Comparison of ENCODE assay signal across 24 mouse cellular contexts in the genomic region with DNA sequence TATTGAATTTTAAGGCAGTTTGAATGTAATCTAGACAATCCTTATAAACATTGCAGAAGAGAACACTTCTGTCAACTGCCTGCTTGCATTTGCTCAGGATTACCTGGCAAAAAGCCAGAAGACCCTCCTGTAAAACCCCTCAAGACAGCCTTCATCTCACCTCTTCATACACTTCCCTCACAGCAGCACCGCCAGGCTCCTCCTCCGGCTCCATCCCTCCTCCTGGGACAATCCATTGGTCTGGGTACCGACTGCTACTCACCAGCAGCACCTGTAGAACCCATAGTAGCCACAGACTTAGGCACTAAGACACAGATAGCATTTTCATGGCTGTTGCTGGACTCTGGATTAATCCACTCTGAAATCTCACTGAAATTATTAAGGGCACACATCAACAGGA. TPM values are rescaled to one million over a fixed set of nuclear protein-coding genes. Genes with fewer than 3 reads are reported as not detected.
DNase-seq lines count a peak whose midpoint lies in the region; ATAC-seq lines count a peak whose summit lies in the region.
"Had no signal": no experiment of that assay in that cellular context is flagged by ENCODE, and none has a peak within 500 bp of the region (broad histone marks: within the 10 kb centered on the region; RNA-seq: fewer than 3 reads in every experiment).

No protein-coding gene starts in this region.

- no peak overlapping the region for H3K4me3 ChIP-seq in forebrain, embryonic 16.5 days (replicated peaks; ENCODE audit: low read length)
- H3K4me3 ChIP-seq in forebrain, embryonic 10.5 days: no peak overlapping the region
- no peak overlapping the region for H3K4me3 ChIP-seq in hindbrain, embryonic 13.5 days
- H3K4me3 ChIP-seq in hindbrain, embryonic 12.5 days: no peak overlapping the region
- H3K4me3 ChIP-seq in liver, embryonic 13.5 days (replicated peaks): no peak overlapping the region
- H3K4me3 ChIP-seq in liver, embryonic 12.5 days: no peak overlapping the region
- H3K4me3 ChIP-seq in neural tube, embryonic 13.5 days: no peak overlapping the region
- no peak overlapping the region for H3K4me3 ChIP-seq in neural tube, embryonic 15.5 days (replicated peaks)
- H3K4me3 ChIP-seq: embryonic facial prominence, embryonic 10.5 days; embryonic facial prominence, embryonic 15.5 days; stomach, embryonic 15.5 days had no signal

- H3K9ac ChIP-seq in forebrain, embryonic 16.5 days (replicated peaks; ENCODE audit: low read depth, low read length): no peak overlapping the region
- H3K9ac ChIP-seq in hindbrain, embryonic 13.5 days: peak overlapping the region; percentile 29; the same call in 1 of the 2 replicates
- H3K9ac ChIP-seq in hindbrain, embryonic 12.5 days: no peak overlapping the region
- no peak overlapping the region for H3K9ac ChIP-seq in liver, embryonic 13.5 days
- no peak overlapping the region for H3K9ac ChIP-seq in liver, embryonic 12.5 days
- H3K9ac ChIP-seq in neural tube, embryonic 13.5 days: no peak overlapping the region
- H3K9ac ChIP-seq in neural tube, embryonic 15.5 days (replicated peaks): no peak overlapping the region
- H3K9ac ChIP-seq: embryonic facial prominence, embryonic 15.5 days; liver, postnatal 0 days; stomach, embryonic 15.5 days had no signal

- peaks cover 5% of the 10 kb centered on the region for H3K4me1 ChIP-seq in forebrain, embryonic 16.5 days (replicated peaks; ENCODE audit: control insufficient read depth, insufficient read depth, low read length)
- H3K4me1 ChIP-seq in forebrain, embryonic 10.5 days: no peaks in the 10 kb centered on the region
- H3K4me1 ChIP-seq in hindbrain, embryonic 13.5 days (replicated peaks): peaks cover 8% of the 10 kb centered on the region
- 0 out of 2 replicates have a peak, but pooled peaks cover 2% of the 10 kb centered on the region for H3K4me1 ChIP-seq in hindbrain, embryonic 12.5 days
- H3K4me1 ChIP-seq in liver, embryonic 13.5 days (replicated peaks): peaks cover 38% of the 10 kb centered on the region
- peaks cover 41% of the 10 kb centered on the region for H3K4me1 ChIP-seq in liver, embryonic 12.5 days
- H3K4me1 ChIP-seq in neural tube, embryonic 13.5 days (replicated peaks): peaks cover 34% of the 10 kb centered on the region
- H3K4me1 ChIP-seq in neural tube, embryonic 15.5 days: peaks cover 12% of the 10 kb centered on the region
- H3K4me1 ChIP-seq: embryonic facial prominence, embryonic 10.5 days; embryonic facial prominence, embryonic 15.5 days; stomach, embryonic 15.5 days had no signal

- ATAC-seq in forebrain, embryonic 16.5 days: 0 out of 2 replicates have a peak, but pooled peaks have one; percentile 13
- ATAC-seq in hindbrain, embryonic 13.5 days (ENCODE audit: low FRiP score): no peak
- ATAC-seq in hindbrain, embryonic 12.5 days (ENCODE audit: low FRiP score): no peak
- ATAC-seq in liver, embryonic 13.5 days (ENCODE audit: low read depth): no peak
- no peak for ATAC-seq in liver, embryonic 12.5 days
- ATAC-seq in neural tube, embryonic 13.5 days (ENCODE audit: low read depth): no peak
- no peak for ATAC-seq in neural tube, embryonic 15.5 days (ENCODE audit: low FRiP score)
- ATAC-seq: liver, postnatal 0 days; lung, postnatal 0 days; Patski had no signal

- H3K36me3 ChIP-seq in forebrain, embryonic 16.5 days (ENCODE audit: control insufficient read depth, insufficient read depth): peaks cover 6% of the 10 kb centered on the region; the same call in 1 of the 2 replicates
- H3K36me3 ChIP-seq in forebrain, embryonic 10.5 days (replicated peaks): peaks cover 76% of the 10 kb centered on the region
- H3K36me3 ChIP-seq in hindbrain, embryonic 13.5 days: peaks cover 23% of the 10 kb centered on the region
- H3K36me3 ChIP-seq in hindbrain, embryonic 12.5 days: peaks cover 21% of the 10 kb centered on the region
- H3K36me3 ChIP-seq in liver, embryonic 13.5 days: peaks cover 90% of the 10 kb centered on the region
- H3K36me3 ChIP-seq in liver, embryonic 12.5 days: peaks cover 97% of the 10 kb centered on the region
- H3K36me3 ChIP-seq in neural tube, embryonic 13.5 days: peaks cover 22% of the 10 kb centered on the region
- H3K36me3 ChIP-seq in neural tube, embryonic 15.5 days: peaks cover 11% of the 10 kb centered on the region

- H3K9me3 ChIP-seq in forebrain, embryonic 16.5 days (ENCODE audit: control insufficient read depth, low read length): no peaks in the 10 kb centered on the region
- no peaks in the 10 kb centered on the region for H3K9me3 ChIP-seq in forebrain, embryonic 10.5 days
- H3K9me3 ChIP-seq in hindbrain, embryonic 13.5 days: no peaks in the 10 kb centered on the region
- no peaks in the 10 kb centered on the region for H3K9me3 ChIP-seq in hindbrain, embryonic 12.5 days (replicated peaks)
- no peaks in the 10 kb centered on the region for H3K9me3 ChIP-seq in liver, embryonic 13.5 days (replicated peaks)
- H3K9me3 ChIP-seq in liver, embryonic 12.5 days (replicated peaks): no peaks in the 10 kb centered on the region
- no peaks in the 10 kb centered on the region for H3K9me3 ChIP-seq in neural tube, embryonic 13.5 days
- H3K9me3 ChIP-seq in neural tube, embryonic 15.5 days (replicated peaks): no peaks in the 10 kb centered on the region
- H3K9me3 ChIP-seq: embryonic facial prominence, embryonic 10.5 days; embryonic facial prominence, embryonic 15.5 days; stomach, embryonic 15.5 days had no signal

- no peak for DNase-seq in forebrain, embryonic 10.5 days (ENCODE audit: extremely low spot score, low spot score)
- DNase-seq in liver, embryonic 13.5 days: no peak
- DNase-seq: adrenal gland, postnatal 10 days; cerebellum, adult 8-10 months; cerebellum, postnatal 25 days; gastrocnemius, postnatal 14 days; heart, adult 18-20 months; kidney, adult 11 months; kidney, postnatal 14 days; layer of hippocampus, adult 9-11 months; liver, postnatal 0 days; right cerebral cortex, postnatal 25 days had no signal

- no peaks in the 10 kb centered on the region for H3K27me3 ChIP-seq in forebrain, embryonic 16.5 days (replicated peaks; ENCODE audit: control insufficient read depth, insufficient read depth, low read length)
- H3K27me3 ChIP-seq in forebrain, embryonic 10.5 days (ENCODE audit: poor library complexity, severe bottlenecking): no peaks in the 10 kb centered on the region
- no peaks in the 10 kb centered on the region for H3K27me3 ChIP-seq in hindbrain, embryonic 13.5 days
- H3K27me3 ChIP-seq in hindbrain, embryonic 12.5 days: no peaks in the 10 kb centered on the region
- H3K27me3 ChIP-seq in liver, embryonic 13.5 days: no peaks in the 10 kb centered on the region
- no peaks in the 10 kb centered on the region for H3K27me3 ChIP-seq in liver, embryonic 12.5 days (replicated peaks)
- H3K27me3 ChIP-seq in neural tube, embryonic 13.5 days: no peaks in the 10 kb centered on the region
- no peaks in the 10 kb centered on the region for H3K27me3 ChIP-seq in neural tube, embryonic 15.5 days (replicated peaks)
- H3K27me3 ChIP-seq: embryonic facial prominence, embryonic 15.5 days; Patski; stomach, embryonic 15.5 days had no signal

- H3K4me2 ChIP-seq in forebrain, embryonic 16.5 days (ENCODE audit: low read length): no peak overlapping the region
- H3K4me2 ChIP-seq in hindbrain, embryonic 13.5 days: no peak overlapping the region
- H3K4me2 ChIP-seq in hindbrain, embryonic 12.5 days (replicated peaks): no peak overlapping the region
- no peak overlapping the region for H3K4me2 ChIP-seq in liver, embryonic 13.5 days
- H3K4me2 ChIP-seq in liver, embryonic 12.5 days: no peak overlapping the region
- no peak overlapping the region for H3K4me2 ChIP-seq in neural tube, embryonic 13.5 days
- no peak overlapping the region for H3K4me2 ChIP-seq in neural tube, embryonic 15.5 days
- H3K4me2 ChIP-seq: embryonic facial prominence, embryonic 15.5 days; stomach, embryonic 15.5 days had no signal

- WGBS in forebrain, embryonic 16.5 days: 54% methylated on average over 3 of the region's 3 CpGs
- 63% methylated on average over 3 of the region's 3 CpGs for WGBS in forebrain, embryonic 10.5 days
- 60% methylated on average over 3 of the region's 3 CpGs for WGBS in hindbrain, embryonic 13.5 days
- WGBS in hindbrain, embryonic 12.5 days: 72% methylated on average over 3 of the region's 3 CpGs
- WGBS in liver, embryonic 13.5 days (ENCODE audit: insufficient replicate concordance): 69% methylated on average over 3 of the region's 3 CpGs
- 70% methylated on average over 3 of the region's 3 CpGs for WGBS in liver, embryonic 12.5 days (ENCODE audit: insufficient replicate concordance)
- WGBS in neural tube, embryonic 13.5 days: 57% methylated on average over 3 of the region's 3 CpGs
- WGBS in neural tube, embryonic 15.5 days: 51% methylated on average over 3 of the region's 3 CpGs

- no peak overlapping the region for H3K27ac ChIP-seq in forebrain, embryonic 16.5 days (ENCODE audit: low read length)
- no peak overlapping the region for H3K27ac ChIP-seq in forebrain, embryonic 10.5 days
- H3K27ac ChIP-seq in hindbrain, embryonic 13.5 days: peak overlapping the region; percentile 44; the same call in 1 of the 2 replicates
- H3K27ac ChIP-seq in hindbrain, embryonic 12.5 days: no peak overlapping the region
- 0 out of 2 replicates have a peak overlapping the region, but pooled peaks have one; percentile 39 for H3K27ac ChIP-seq in liver, embryonic 13.5 days
- no peak overlapping the region for H3K27ac ChIP-seq in liver, embryonic 12.5 days
- H3K27ac ChIP-seq in neural tube, embryonic 13.5 days (replicated peaks): 0 out of 2 replicates have a peak overlapping the region, but pooled peaks have one; percentile 1
- no peak overlapping the region for H3K27ac ChIP-seq in neural tube, embryonic 15.5 days (replicated peaks)
- H3K27ac ChIP-seq: embryonic facial prominence, embryonic 10.5 days; embryonic facial prominence, embryonic 15.5 days; macrophage; stomach, embryonic 15.5 days had no signal

RNA-seq across cellular contexts. Expression of gene Nudt4, which starts 11.6 kb away (rescaled TPM):
- polyA plus RNA-seq in forebrain, embryonic 16.5 days (2015; fragmentation: Nextera tagmentation; extraction: Ambion mirVana): 69.0 and 84.0 TPM in 2 replicates
- 76.9 and 82.3 TPM in 2 replicates for polyA plus RNA-seq in forebrain, embryonic 10.5 days (2016; fragmentation: Nextera tagmentation; extraction: Ambion mirVana)
- 74.6 and 76.5 TPM in 2 replicates for polyA plus RNA-seq in hindbrain, embryonic 13.5 days (2015; fragmentation: Nextera tagmentation; extraction: Ambion mirVana)
- 123 and 126 TPM in 2 replicates for polyA plus RNA-seq in hindbrain, embryonic 12.5 days (2016; fragmentation: Nextera tagmentation; extraction: Ambion mirVana)
- polyA plus RNA-seq in liver, embryonic 13.5 days (2015; fragmentation: Nextera tagmentation; extraction: Ambion mirVana): 81.7 and 96.5 TPM in 2 replicates
- polyA plus RNA-seq in liver, embryonic 12.5 days (2016; fragmentation: Nextera tagmentation; extraction: Ambion mirVana): 130 and 134 TPM in 2 replicates
- polyA plus RNA-seq in neural tube, embryonic 13.5 days (2015; fragmentation: Nextera tagmentation; extraction: Ambion mirVana): 94.1 and 101 TPM in 2 replicates
- polyA plus RNA-seq in neural tube, embryonic 15.5 days (2015; fragmentation: Nextera tagmentation; extraction: Ambion mirVana): 73.5 and 75.5 TPM in 2 replicates

RNA-seq across cellular contexts. Expression of gene Ube2n, which starts 37.4 kb away (rescaled TPM):
- 400 TPM in 2 replicates for polyA plus RNA-seq in forebrain, embryonic 16.5 days (2015; fragmentation: Nextera tagmentation; extraction: Ambion mirVana)
- polyA plus RNA-seq in forebrain, embryonic 10.5 days (2016; fragmentation: Nextera tagmentation; extraction: Ambion mirVana): 460 and 496 TPM in 2 replicates
- polyA plus RNA-seq in hindbrain, embryonic 13.5 days (2015; fragmentation: Nextera tagmentation; extraction: Ambion mirVana): 403 and 411 TPM in 2 replicates
- polyA plus RNA-seq in hindbrain, embryonic 12.5 days (2016; fragmentation: Nextera tagmentation; extraction: Ambion mirVana): 367 and 390 TPM in 2 replicates
- polyA plus RNA-seq in liver, embryonic 13.5 days (2015; fragmentation: Nextera tagmentation; extraction: Ambion mirVana): 183 and 200 TPM in 2 replicates
- polyA plus RNA-seq in liver, embryonic 12.5 days (2016; fragmentation: Nextera tagmentation; extraction: Ambion mirVana): 191 and 193 TPM in 2 replicates
- polyA plus RNA-seq in neural tube, embryonic 13.5 days (2015; fragmentation: Nextera tagmentation; extraction: Ambion mirVana): 408 TPM in 2 replicates
- 358 and 359 TPM in 2 replicates for polyA plus RNA-seq in neural tube, embryonic 15.5 days (2015; fragmentation: Nextera tagmentation; extraction: Ambion mirVana)

RNA-seq across cellular contexts. Expression of gene Mrpl42, which starts 50.6 kb away (rescaled TPM):
- 220 and 229 TPM in 2 replicates for polyA plus RNA-seq in forebrain, embryonic 16.5 days (2015; fragmentation: Nextera tagmentation; extraction: Ambion mirVana)
- polyA plus RNA-seq in forebrain, embryonic 10.5 days (2016; fragmentation: Nextera tagmentation; extraction: Ambion mirVana): 381 and 393 TPM in 2 replicates
- 252 and 268 TPM in 2 replicates for polyA plus RNA-seq in hindbrain, embryonic 13.5 days (2015; fragmentation: Nextera tagmentation; extraction: Ambion mirVana)
- 246 and 265 TPM in 2 replicates for polyA plus RNA-seq in hindbrain, embryonic 12.5 days (2016; fragmentation: Nextera tagmentation; extraction: Ambion mirVana)
- polyA plus RNA-seq in liver, embryonic 13.5 days (2015; fragmentation: Nextera tagmentation; extraction: Ambion mirVana): 255 and 265 TPM in 2 replicates
- polyA plus RNA-seq in liver, embryonic 12.5 days (2016; fragmentation: Nextera tagmentation; extraction: Ambion mirVana): 248 and 264 TPM in 2 replicates
- 275 and 291 TPM in 2 replicates for polyA plus RNA-seq in neural tube, embryonic 13.5 days (2015; fragmentation: Nextera tagmentation; extraction: Ambion mirVana)
- polyA plus RNA-seq in neural tube, embryonic 15.5 days (2015; fragmentation: Nextera tagmentation; extraction: Ambion mirVana): 286 and 296 TPM in 2 replicates

Comparison
In these comparisons a context has a peak if more than half of its experiments do, and no peak if none do; other contexts are left out.
1. H3K27ac ChIP-seq: peak in hindbrain, embryonic 13.5 days (single experiment), liver, embryonic 13.5 days (single experiment) and neural tube, embryonic 13.5 days (single experiment); none in forebrain, embryonic 16.5 days (single experiment), forebrain, embryonic 10.5 days (single experiment), hindbrain, embryonic 12.5 days (single experiment), liver, embryonic 12.5 days (single experiment) and neural tube, embryonic 15.5 days (single experiment).